Mouse (Mus musculus): ENCODE measurements at regions not wholly inside any gene's neighbourhood (a gene's known extent, or its start where the extent isn't known, plus 50 kb on each side); places are given as distances from the start of the nearest gene placed in this dataset.

- no peak for DNase-seq (ENCODE audit: low spot score)
Observed at GRCm38 (mm10) chr10:111783496-111783895, 189.0 kb upstream of the Krr1 start.

- no peak for DNase-seq (ENCODE audit: low spot score)
Observed at GRCm38 (mm10) chr10:111784065-111784853, 188.2 kb upstream of the Krr1 start.

- no peak for DNase-seq (ENCODE audit: low spot score)
Observed at GRCm38 (mm10) chr10:111787175-111787574, 185.3 kb upstream of the Krr1 start.

GRCm38 (mm10) chr10:111789264-111789663 lies 183.2 kb upstream of the Krr1 start:
- no peak for DNase-seq (ENCODE audit: low spot score)

GRCm38 (mm10) chr10:111790911-111791310 lies 181.6 kb upstream of the Krr1 start:
- no peak for DNase-seq (ENCODE audit: low spot score)

GRCm38 (mm10) chr10:111795056-111795455 lies 177.4 kb upstream of the Krr1 start:
- DNase-seq (ENCODE audit: low spot score) = no peak

- no peak for DNase-seq (ENCODE audit: low spot score)
Observed at GRCm38 (mm10) chr10:111795756-111796155, 176.7 kb upstream of the Krr1 start.

GRCm38 (mm10) chr10:111798851-111799281 lies 173.6 kb upstream of the Krr1 start:
- DNase-seq (ENCODE audit: low spot score) = no peak

GRCm38 (mm10) chr10:111799850-111800589 lies 172.4 kb upstream of the Krr1 start:
- no peak for DNase-seq (ENCODE audit: low spot score)

- DNase-seq (ENCODE audit: low spot score) = no peak
Observed at GRCm38 (mm10) chr10:111800590-111800935, 171.9 kb upstream of the Krr1 start.

- no peak for DNase-seq (ENCODE audit: low spot score)
Observed at GRCm38 (mm10) chr10:111801021-111801793, 171.3 kb upstream of the Krr1 start.

GRCm38 (mm10) chr10:111801794-111802359 lies 170.6 kb upstream of the Krr1 start:
- no peak for DNase-seq (ENCODE audit: low spot score)

- DNase-seq (ENCODE audit: low spot score) = no peak
Observed at GRCm38 (mm10) chr10:111806333-111806732, 166.1 kb upstream of the Krr1 start.

- no peak for DNase-seq (ENCODE audit: low spot score)
Observed at GRCm38 (mm10) chr10:111806916-111807315, 165.5 kb upstream of the Krr1 start.

GRCm38 (mm10) chr10:111813736-111814135 lies 158.7 kb upstream of the Krr1 start:
- DNase-seq (ENCODE audit: low spot score) = no peak

- no peak for DNase-seq (ENCODE audit: low spot score)
Observed at GRCm38 (mm10) chr10:111814648-111815047, 157.8 kb upstream of the Krr1 start.

- DNase-seq (ENCODE audit: low spot score) = no peak
Observed at GRCm38 (mm10) chr10:111815160-111815559, 157.3 kb upstream of the Krr1 start.

GRCm38 (mm10) chr10:111815821-111816599 lies 156.5 kb upstream of the Krr1 start:
- DNase-seq (ENCODE audit: low spot score) = no peak

- no peak for DNase-seq (ENCODE audit: low spot score)
Observed at GRCm38 (mm10) chr10:111819755-111820451, 152.6 kb upstream of the Krr1 start.

- no peak for DNase-seq (ENCODE audit: low spot score)
Observed at GRCm38 (mm10) chr10:111824820-111825219, 147.6 kb upstream of the Krr1 start.
